Mouse (Mus musculus) naive thymus-derived CD4-positive, alpha-beta T cell, adult 2 months (primary cell): ENCODE measurements at regions not wholly inside any gene's neighbourhood (a gene's known extent, or its start where the extent isn't known, plus 50 kb on each side); places are given as distances from the start of the nearest gene placed in this dataset.

ENCODE experiments used
- DNase-seq: peaks from one replicate; pipeline ENCODE4 v3.0.0-alpha.2; 2011; ENCODE audit warnings: low read depth

DNA sequence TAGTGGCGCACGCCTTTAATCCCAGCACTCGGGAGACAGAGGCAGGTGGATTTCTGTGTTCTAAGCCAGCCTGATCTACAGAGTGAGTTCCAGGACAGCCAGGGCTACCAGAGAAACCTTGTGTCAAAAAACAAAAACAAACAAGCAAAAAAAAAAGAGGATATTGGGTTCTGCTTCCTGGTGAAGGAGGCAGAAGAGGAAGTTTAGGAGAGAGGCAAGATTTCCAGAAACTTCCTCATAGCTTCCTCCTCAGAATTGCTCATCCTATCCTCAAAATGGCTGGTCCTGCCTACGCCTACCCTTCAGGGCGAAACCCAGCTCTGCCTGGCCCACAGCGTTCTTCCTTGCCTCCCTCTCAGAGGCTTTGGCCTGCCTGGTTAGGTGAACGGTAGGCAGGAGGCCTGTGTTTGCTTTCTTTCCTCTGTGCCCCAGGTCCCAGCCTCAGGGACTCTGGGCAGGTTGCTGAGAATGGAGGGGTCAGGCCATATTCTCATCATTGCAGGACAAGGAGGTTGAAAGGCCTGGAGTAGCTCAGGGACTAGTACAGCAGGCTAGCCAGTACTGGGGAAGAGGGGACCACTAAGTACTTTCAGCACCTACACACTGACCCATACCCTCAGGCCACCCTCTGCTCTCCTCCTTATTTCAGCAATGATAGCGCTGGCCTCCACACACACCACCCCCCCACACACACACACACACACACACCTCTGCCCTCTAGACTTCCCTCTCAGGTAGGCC lies 79.6 kb downstream of the Zfp36l2 start:
- DNase-seq: no peak

DNA sequence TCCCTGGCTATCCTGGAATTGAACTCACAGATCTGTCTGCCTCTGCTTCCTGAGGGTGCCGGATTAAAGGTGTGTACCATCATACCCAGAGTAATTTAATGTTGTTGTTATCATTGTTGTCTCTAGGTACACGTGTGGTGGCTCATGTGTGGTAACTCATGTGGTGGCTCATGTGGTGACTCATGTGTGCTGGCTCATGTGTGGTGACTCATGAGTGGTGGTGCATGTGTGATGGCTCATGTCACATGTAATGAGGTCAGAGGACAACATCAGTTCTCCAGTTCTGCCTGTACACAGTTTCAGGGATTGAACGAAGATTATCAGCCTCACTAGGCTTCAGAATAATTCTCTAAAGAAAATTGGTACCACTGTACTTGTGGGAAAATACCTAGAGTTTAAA lies 80.2 kb downstream of the Zfp36l2 start:
- DNase-seq: no peak

DNA sequence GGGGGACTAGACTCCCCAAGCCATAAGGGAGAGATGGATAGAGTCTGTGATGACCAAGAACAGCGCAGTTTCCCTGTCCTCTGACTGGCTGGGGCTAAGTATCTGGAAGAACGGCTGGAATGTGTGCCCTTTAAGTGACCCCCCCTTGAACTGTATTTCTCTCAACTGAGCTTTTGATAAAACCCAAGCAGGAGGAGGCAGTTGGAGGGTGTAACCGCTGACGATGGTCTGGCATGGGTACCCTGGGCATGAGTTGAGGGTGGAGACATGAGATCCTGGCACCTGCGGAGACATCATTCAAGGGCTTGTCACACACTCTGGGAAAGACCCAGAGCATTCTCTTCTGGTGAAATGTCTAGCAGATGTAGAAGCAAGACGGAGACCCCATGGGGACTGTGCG lies 83.5 kb downstream of the Zfp36l2 start:
- DNase-seq: no peak

DNA sequence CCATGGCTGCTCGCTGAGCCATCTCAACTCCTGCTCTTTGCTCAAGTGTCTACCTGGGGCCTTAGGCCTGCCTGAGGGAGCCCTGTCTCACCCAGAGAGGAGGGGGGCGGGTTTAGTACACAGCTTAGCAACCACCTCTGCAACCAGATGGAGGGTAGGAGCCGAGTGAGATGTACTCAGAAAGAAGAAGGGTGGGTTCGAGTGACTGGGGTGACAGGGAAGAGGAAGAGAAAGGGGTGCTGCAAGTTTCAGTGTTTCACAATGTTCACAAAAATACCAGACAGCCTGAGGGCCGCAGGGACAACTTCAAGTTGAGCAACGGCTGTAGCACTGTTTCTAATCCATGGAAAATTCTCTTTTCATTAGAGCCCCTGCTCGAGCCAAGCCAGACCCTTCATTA lies 84.4 kb downstream of the Zfp36l2 start:
- DNase-seq: no peak

DNA sequence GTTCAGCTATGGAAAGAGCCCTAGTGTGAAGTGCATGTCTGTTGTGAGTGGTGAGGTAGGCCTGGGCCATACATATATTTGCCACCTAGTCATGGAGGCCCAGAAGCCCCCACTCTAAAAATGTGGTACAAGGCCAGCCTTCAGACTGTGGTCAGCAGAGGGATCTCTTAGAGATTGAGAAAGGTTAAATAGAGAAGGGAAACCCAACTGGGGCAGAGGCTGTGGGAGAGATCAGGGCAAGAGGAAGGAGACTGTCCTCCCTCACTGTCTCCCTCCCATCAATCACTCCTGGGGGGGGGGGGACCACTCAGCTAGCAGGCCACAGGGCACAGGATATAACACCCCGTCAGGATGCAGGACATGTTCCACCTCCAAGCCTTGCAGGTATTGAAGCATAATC lies 86.1 kb downstream of the Zfp36l2 start:
- no peak for DNase-seq

DNA sequence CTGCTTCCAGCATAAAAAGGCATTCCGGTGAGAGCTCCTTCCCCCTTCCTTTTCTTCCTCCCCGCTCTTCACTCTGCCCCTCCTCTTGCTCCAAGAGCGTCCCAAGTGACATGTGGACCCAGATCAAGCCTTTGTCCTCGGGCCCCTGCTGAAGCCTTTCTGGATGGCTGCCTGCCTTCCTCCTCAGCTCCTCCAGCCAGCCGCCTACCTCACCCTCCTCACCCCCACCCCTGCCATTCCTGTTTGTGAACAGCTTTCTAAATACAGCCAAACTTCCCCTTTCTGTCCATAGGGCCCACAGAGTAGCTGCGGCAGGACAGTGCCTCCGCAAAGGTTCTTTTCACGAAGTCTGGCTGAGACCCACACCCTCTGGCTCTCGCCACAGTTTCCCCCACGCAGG lies 87.2 kb downstream of the Zfp36l2 start:
- DNase-seq: no peak

DNA sequence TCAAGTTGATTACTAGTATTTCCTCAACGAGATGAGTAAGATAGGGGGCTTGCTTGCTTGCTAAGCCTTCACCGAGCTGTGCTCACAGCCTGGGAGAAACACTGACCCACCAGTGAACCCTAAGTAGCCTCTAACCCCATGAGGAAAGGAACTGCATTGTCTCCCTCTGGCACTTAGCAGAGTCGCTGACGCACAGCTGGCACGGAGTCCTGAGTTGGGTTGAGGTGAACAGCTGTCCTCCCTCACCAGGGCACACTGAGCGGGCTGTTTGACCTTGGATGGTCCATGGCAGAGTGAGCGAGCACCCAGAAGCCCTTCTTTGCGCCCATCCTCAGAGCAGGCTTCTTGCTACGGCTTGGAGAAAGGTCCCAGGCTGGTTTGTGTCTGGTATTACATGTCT lies 88.0 kb downstream of the Zfp36l2 start:
- DNase-seq: no peak

DNA sequence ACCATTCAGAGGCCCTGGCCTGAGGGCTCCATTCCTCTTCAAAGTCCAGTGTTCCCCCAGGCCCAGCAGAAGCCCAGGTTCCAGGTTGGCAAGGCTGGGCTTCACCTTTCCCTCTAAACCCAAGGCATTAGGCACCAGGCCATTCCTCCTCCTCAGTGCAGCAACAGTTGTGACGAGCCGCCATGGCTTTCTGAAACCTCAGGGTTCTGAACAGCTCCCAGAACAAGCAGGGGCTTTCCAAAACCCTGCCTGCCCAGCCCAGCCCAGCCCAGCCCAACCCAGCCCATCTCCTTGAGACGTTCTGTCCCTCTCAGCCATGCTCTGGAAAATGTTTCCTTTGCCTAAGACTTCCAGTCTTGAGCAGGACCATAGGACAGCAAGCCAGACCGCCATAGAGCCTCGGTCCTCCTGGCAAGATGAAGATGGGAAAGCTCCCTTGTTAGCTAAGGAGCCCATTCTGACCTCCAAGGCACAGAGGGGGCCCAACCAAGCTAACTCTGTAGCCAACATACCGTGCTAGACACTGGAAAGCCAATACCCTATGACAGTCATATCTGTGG lies 89.8 kb downstream of the Zfp36l2 start:
- DNase-seq: no peak

DNA sequence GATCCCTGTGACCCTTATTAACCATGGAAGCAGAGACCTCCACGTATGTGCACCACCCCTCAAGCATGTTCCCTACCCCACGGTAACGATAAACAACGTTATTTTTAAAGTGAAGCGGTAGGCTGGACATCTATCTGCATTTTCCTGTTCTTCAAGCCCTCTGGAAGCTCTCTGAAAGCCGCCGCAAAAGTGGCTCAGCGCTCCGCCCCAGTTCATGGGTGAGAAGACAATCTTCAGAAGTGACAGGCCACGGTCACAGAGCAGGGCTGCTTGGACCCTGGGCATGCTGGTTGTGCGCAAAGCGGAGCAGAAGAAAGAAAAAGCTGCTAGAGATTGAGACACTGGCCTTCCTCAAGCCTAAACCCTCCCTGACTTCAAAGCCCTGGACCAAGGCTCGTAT lies 90.5 kb downstream of the Zfp36l2 start:
- DNase-seq: no peak

DNA sequence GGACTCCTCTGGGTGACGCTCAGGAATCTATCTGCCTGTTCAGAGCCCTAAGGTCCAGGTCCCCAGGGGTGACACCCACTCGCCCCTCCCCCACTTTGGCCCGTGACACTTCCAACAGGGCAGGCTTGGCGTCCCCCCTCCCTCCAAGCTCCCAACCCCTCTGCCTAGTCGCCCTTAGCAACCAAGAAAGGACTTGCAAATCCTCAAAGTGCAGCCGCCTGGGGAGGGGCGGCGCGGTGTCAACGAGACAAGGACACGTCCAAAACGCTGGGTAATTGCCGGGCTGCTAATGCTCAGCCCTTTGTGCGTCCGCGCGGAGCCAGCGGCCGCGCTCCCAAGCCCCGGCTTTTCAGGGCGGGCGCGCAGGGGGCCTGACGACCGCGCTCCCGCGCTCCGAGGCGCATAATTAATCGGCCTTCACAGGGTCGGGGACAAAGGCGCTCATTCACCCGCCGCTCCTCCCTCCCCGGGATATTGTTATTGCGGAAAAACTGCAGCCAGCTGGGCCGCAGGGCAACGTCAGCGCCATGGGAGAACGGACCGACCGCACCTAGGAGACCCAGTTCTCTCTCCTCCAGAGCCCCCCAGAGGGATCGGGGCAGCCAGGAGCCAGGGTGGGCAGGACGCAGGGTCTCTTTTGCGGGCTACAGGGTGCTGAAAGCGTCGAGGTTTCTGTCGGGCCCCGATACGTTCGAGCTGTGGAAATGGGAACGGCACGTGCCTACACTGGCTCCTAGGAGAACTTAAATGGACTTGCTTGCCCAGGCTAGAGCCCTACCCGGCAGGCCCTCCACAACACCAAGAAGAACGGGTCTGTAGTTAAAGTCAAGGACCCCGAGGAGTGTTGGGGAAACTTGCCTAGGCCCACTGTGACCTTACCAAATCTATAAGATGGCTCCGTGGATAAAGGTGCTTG lies 91.1 kb downstream of the Zfp36l2 start:
- DNase-seq: peak; percentile 29

DNA sequence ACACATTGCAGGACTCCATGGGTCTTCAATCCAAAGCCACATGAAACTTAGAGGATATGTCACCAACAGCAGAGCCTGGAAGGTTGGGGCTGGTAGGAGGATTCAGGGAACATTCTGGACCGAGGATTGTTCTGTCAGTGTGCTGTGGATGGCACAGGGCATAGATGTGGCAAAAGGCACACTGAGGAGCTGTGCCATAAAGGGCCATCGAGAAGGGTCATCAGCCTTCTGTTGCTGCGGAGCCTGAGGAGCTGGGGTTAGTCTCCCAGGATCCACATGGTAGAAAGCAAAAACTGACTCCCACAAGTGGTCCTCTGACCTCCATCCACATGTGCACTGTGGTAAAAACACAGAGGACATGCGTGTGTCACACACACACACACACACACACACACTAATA lies 91.9 kb downstream of the Zfp36l2 start:
- DNase-seq: no peak

DNA sequence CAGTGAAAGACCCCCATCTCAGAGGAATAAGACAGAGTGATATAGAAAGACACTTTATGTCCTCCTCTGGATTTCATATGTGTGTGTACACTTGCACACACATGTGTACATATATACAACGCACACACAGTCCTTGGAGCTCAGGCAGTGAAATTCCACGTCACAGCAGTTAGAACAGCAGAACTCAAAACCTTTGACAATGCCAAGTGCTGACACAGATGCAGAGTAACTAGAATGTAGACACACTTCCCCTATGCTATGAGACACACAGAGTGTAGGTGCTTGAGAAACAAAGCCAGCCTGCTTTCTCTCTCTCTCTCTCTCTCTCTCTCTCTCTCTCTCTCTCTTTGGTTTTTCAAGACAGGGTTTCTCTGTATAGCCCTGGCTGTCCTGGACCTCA lies 92.7 kb downstream of the Zfp36l2 start:
- no peak for DNase-seq

DNA sequence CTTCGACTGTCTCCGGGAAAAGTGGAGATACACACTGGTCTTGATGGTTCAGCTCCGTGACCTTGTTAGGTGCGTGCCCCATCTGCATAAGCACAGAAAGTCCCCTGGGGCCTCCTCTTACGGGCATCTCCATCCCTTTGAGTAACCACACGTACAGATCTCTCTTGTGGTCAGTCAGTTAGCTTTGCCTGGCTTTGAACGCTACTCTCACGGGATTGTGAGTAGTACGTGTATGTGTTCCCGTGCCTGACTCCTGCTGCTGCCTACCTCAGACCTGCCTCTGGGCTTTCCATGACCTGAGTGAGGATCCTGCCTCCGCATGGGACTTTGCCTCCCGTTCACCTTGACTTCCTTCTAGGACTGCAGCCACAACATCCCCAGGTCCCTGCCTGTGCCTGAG lies 101.4 kb downstream of the Zfp36l2 start:
- no peak for DNase-seq

DNA sequence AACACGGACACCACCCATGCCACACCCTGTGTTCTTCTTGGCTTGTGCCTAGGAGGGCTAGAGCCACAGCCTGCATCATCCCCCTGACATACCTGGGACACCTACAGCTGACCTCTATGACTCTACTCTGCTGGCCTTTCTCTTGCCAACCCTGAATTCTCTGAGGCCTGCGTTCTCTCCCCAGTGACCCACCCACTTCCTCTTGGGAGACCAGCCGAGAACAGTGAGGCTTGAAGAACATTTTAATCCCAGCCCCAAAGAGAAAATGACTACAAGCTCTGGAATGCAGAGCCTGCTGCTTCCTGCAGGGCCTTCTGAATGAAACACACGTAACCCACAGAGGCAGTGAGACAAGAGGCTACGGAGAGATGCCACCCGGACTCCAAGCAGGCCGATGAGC lies 102.0 kb downstream of the Zfp36l2 start:
- DNase-seq: no peak

DNA sequence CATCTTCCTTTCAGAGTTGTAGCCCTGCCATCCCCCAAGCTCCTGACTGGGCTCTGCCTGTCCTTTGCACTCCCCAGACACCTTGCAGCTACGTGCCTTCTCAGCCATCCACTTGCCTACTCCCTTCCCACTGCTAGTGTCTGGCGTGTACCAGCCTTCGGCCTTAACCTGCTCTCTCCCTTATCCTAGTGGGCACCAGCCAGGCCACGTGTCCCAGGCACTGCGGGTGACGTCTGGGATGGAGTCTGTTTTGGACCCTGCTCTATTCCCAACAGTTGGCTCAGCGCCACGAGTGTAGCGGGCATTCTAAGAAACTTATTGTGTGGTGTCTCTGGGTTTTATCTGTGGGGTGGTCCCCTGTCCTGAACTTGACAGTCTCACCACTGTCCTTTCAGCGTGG lies 102.5 kb downstream of the Zfp36l2 start:
- DNase-seq: no peak

DNA sequence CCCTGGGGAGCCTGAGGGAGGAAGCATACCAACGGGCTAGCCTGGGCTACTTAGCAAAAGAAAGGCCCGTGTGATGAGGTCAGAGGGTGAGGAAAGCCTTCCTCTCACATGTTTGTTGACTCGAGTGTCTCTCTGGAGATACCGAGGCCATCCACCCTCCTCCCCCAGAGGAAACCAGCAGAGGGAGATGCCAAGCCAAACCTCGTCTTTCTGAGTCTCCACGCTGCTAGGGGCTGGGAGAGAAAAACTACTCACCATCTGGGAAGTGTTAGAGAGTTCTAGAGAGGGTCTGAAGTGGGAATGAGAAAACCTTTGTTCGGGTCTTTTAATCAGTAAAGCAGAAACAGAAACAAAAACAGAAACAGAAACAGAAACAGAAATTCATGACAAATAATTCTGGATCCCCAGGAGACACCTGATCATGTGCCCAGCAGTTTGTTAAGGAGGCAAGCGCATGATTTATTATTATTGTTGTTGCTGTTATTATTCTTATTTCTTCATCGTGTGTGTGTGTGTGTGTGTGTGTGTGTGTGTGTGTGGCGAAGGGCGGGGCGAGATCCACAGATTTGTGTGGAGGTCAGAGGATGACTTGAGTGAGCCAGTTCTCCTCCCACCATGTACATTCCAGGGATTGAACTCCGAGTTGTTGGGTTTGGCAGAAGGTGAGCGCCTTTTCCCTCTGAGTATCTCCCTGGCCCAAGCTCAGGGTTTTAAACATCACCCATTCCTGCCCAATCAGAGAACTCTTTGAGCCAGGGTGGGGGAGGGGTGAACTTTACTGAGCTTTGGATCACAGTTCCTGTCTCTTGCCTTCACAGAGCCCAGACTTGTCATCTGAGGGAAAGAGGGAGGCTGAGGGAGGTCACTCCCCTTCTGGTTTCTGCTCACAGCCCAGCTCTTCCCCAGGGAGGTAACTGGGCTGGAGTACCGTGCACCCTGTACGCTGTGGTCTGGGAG lies 104.2 kb downstream of the Zfp36l2 start:
- DNase-seq: peak; percentile 26

DNA sequence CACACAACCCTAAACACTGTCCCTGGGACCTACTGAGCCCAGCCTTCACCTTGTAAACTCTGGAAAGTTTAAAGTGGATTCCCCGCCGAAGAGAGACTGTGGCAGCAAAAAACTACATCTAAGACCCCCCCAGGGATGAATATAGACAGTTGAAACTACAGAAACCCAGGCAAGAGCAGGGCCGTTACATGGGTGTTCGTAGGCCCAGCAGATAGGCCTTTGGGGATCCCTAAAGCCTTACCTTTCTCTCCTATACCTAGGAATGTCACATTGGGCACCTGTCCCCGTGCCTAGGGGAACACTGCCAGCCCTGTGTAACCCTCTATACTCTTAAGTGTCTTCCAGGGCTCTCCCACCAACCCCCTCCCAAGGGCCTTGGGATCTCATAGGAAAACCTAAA lies 105.2 kb downstream of the Zfp36l2 start:
- DNase-seq: no peak

DNA sequence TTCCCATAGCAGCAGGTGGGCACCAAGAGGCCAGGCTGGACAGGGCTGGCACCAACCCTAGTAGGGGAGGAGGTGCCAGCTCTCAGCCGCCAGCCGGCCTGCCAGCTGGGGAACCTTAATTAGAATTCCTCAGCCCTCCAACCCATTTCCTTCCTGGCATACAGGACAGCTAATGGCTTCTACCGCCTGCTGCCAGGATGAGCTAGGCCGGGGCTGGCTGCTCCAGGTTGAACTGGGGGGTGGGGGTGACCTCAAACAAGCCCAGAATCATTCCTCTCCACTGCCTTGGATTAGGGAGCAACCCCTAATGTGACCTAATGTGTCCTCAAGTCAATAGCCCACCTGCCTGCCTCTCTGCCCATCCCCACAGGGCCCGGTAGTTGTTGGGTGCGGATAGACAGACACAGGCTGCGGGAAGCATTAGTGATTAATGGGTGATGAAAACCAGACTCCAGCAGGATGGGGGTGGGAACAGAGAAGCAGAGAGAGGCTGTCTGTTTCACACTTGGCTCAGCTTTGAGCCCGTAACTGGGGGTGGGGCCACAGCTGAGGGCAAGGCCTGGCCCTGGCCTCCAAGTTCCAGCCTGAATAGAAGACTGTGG lies 105.9 kb downstream of the Zfp36l2 start:
- no peak for DNase-seq

DNA sequence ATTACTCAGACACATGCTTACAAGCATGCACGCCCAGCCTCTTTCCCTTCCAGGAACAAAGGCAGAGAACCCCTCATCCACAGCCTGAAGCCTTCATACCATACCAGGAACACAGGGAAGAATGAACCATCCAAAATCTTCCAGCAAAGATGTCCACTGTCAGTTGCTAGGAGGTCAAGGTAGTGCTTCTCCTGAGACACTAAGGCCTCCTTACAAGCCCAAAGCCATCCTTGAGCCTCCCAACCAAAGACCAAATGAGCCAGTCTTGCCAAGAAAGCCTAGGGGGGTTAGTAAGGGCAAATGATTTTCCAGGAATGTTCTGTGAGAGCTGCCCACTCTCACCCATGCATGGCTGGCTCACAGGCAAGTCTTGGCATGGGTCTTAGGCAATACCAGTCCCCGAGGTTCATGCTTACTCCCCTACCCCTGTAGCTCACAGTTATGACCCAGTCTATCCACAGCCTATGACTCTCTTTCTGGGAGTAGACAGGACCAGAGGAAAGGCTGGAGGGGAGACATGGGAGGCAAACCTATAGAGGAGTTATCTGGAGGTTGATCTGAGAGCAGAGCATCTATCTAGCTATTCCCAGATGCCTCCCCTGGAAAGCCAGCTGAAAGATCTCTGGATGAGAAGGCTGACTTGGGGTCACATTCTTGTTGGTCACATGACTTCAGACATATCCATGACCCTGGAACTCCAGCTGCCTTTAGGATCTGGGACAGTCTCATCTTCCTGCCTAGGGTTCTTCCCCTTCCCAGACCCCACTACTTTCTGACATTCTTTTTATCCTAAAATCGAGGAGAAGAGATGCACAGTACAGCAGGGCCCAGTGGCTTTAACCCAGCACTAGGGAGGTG lies 112.4 kb downstream of the Zfp36l2 start:
- DNase-seq: no peak

DNA sequence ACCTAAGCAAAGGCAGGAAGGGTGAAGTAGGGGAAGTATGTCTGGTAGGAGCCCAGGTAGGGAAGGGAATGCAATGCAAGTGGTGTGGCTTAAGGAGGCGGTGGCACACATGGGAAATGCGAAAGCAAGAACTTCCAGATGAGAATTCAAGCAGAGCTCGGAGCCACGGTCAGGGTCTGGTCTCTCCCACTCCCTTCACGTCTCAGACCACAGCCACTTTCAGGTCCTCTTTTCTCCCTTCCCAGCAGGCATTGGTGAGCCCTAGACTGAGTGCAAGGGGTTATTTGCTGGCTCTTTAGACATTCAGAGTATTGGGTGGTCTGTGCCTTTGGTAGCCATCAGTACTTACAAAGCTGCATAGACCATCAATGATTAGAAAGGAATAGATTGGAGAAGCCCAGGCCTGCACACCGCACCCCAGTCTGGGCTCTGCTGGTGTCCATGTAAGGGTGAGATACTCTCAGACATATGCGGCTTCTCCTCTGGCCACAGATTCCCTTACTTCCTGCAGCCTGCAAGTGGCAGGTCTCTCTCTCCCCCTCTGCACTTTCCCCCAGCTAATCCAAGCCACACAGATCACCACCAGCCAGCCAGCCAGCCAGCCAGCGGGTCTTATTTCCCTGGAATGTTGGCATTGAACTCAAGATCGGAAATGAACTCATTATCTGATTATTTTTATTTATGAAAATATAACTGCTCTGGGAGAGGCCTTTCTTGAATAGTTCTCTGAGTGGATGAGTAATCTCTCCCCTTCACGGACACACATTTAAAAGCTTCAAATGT lies 113.6 kb downstream of the Zfp36l2 start:
- DNase-seq: no peak
